Mouse (Mus musculus) intestine, embryonic 14.5 days (tissue): Measurements from ENCODE around the gene Elk3. TPM values are rescaled to one million over a fixed set of nuclear protein-coding genes. Genes with fewer than 3 reads are reported as not detected.

Experiments
- ATAC-seq: fragments of 200-750 bp; cut with Nextera tagmentation; replicated peaks from 2 replicates; pipeline ENCODE4 v1.8.0; 2017; ENCODE audit warnings: low read depth, moderate number of reproducible peaks, moderate TSS enrichment, moderate library complexity; ENCODE audit not compliant: low FRiP score, low TSS enrichment
- DNase-seq: peaks from one replicate; pipeline ENCODE4 v3.0.0-alpha.2; 2018; ENCODE audit warnings: low spot score
- H3K27ac ChIP-seq: fragments of 300-500 bp; sonication (generic); 2 replicates; pipeline ENCODE4 v1.5.1; 2014; ENCODE audit warnings: low read depth, mild to moderate bottlenecking, control low read depth
- H3K27me3 ChIP-seq: fragments of 300-500 bp; sonication (generic); replicated peaks from 2 replicates; pipeline ENCODE4 v1.6.1; 2014; ENCODE audit warnings: low read length, control low read depth; ENCODE audit not compliant: control insufficient read depth, insufficient read depth
- H3K36me3 ChIP-seq: fragments of 300-500 bp; sonication (generic); 2 replicates; pipeline ENCODE4 v1.6.1; 2014; ENCODE audit warnings: low read length, control low read depth; ENCODE audit not compliant: control insufficient read depth, insufficient read depth
- H3K4me1 ChIP-seq: fragments of 300-500 bp; sonication (generic); replicated peaks from 2 replicates; pipeline ENCODE4 v1.6.1; 2014; ENCODE audit warnings: low read length, control low read depth, mixed read lengths; ENCODE audit not compliant: control insufficient read depth, insufficient read depth
- H3K4me2 ChIP-seq: fragments of 300-500 bp; sonication (generic); 2 replicates; pipeline ENCODE4 v1.6.1; 2014; ENCODE audit warnings: low read length
- H3K4me3 ChIP-seq: fragments of 300-500 bp; sonication (generic); 2 replicates; pipeline ENCODE4 v1.5.1; 2014; ENCODE audit warnings: low read depth, low read length, control low read depth, mixed read lengths
- H3K9ac ChIP-seq: fragments of 300-500 bp; sonication (generic); 2 replicates; pipeline ENCODE4 v1.6.1; 2014; ENCODE audit warnings: mild to moderate bottlenecking, low read length
- H3K9me3 ChIP-seq: fragments of 300-500 bp; sonication (generic); 2 replicates; pipeline ENCODE4 v1.6.1; 2016; ENCODE audit warnings: low read length, control low read depth; ENCODE audit not compliant: control insufficient read depth
- WGBS: fragments of 180-500 bp; shearing (Covaris S2); extraction: QIAGEN DNeasy Blood & Tissue Kit; methylation state at CpG from one replicate; pipeline ENCODE4 v1.1.7; 2014; 5-methylcytosine and 5-hydroxymethylcytosine counted together
- polyA plus RNA-seq: library from polyadenylated mRNA; unstranded; fragments of >200 nt; fragmentation: Nextera tagmentation; extraction: Ambion mirVana; gene quantifications from 2 replicates; pipeline ENCODE4 v1.2.1, GENCODE M21; 2014

Gene Elk3
- polyA plus RNA-seq, 1 experiment from 2014 or later = 26.5 TPM

DNA sequence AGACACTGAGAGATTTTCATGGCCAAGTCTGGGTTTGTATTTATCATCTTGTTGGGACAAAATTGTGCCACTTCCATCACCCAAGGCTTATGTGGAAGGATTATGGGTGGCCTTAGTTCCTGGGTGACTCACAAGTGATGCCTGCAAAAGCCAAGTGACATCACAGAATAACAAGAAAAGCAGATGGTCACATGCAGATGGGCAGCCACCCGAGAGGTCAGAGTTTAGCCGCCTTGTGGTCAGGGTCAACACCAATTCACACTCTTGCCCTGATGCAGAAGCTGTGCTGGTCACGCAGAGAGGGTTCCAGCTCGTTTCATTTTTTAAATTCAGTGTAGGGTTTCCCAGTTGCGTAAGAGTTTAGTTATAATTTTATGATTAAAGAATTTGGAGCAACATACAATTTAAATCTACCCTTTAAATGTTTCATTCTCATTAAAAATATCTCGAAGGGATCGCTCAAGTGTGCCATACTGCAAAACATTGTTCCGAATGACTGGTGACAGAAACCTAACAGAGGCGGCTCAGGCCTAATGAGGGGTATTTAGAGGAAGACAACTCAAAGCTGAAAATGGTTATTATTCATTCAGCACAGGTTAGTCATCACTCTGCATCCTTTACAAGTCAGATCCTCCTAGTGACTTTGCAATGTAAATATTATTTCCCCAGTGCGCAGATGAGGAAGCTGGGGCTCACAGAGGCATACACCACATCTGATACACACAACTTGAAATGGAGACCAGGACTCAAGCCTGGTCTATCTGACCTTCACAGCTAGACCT lies 42.8 kb upstream of the Elk3 start:
- 90% methylated on average over 10 of the region's 10 CpGs for WGBS
- no peaks in the 10 kb centered on the region for H3K36me3 ChIP-seq
- no peaks in the 10 kb centered on the region for H3K4me1 ChIP-seq
- ATAC-seq (no peak), DNase-seq (no peak)
- no peak overlapping the region for H3K4me3 ChIP-seq
- no peak overlapping the region for H3K4me2 ChIP-seq
- no peak overlapping the region for H3K27ac ChIP-seq
- H3K27me3 ChIP-seq = no peaks in the 10 kb centered on the region
- no peak overlapping the region for H3K9ac ChIP-seq
- no peaks in the 10 kb centered on the region for H3K9me3 ChIP-seq

DNA sequence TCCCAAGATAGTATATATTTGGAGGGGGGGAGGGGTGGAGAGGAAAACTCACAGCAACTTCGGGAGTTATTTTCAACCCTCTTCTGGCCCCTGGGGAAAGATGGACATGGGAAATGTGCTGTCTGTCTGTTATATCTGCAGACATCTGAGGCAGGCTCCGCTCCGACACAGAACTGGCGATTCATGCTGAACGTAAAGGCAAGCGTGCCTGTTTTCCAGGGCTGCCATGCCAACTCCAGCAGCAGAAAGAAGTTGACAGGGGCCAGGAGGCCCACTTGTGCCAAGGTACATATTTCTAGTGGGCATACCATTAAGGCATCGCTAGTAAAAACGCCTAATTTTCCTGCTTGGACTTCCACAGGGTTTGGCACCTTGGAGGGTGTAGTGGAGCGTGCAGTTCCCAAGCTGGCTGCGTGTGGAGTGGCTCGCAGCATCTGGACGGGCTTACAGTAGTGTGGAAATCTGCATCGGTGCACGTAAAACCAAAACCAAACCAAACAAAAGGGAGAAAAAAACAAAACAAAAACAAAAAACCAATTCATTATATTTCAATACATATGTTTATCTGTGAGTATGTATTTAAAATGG lies 37.1 kb upstream of the Elk3 start:
- Histone ChIP-seq H3K9me3 (no peaks in the 10 kb centered on the region), H3K27ac (no peak overlapping the region), H3K9ac (no peak overlapping the region), H3K36me3 (no peaks in the 10 kb centered on the region), H3K27me3 (no peaks in the 10 kb centered on the region), H3K4me3 (no peak overlapping the region), H3K4me1 (no peaks in the 10 kb centered on the region), H3K4me2 (no peak overlapping the region)
- WGBS = 68% methylated on average over 14 of the region's 14 CpGs
- DNase-seq = no peak
- no peak for ATAC-seq

DNA sequence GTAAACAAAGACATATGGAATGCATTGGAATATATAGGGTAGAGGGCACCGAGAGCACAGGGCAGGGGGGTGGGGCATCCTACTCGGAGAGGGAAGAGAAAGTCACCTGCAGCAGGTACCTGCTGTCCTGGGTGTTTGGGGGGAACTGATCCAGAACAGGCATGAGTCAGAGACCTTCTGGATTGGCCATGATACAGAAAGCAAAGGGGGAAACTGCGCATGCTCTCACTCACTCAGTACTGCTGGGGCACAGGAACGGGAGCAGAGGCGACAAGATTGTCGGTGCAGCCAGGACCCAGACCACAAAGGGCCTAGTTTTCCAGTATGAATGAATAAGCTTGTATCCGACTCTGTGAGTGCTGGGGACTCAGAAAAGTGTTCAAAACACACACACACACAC lies 36.5 kb upstream of the Elk3 start:
- no peaks in the 10 kb centered on the region for H3K4me1 ChIP-seq
- H3K27me3 ChIP-seq = no peaks in the 10 kb centered on the region
- WGBS = 62% methylated on average over 7 of the region's 7 CpGs
- ATAC-seq (no peak), DNase-seq (no peak)
- no peak overlapping the region for H3K27ac ChIP-seq
- H3K9me3 ChIP-seq = no peaks in the 10 kb centered on the region
- no peak overlapping the region for H3K9ac ChIP-seq
- no peaks in the 10 kb centered on the region for H3K36me3 ChIP-seq
- no peak overlapping the region for H3K4me2 ChIP-seq
- no peak overlapping the region for H3K4me3 ChIP-seq

DNA sequence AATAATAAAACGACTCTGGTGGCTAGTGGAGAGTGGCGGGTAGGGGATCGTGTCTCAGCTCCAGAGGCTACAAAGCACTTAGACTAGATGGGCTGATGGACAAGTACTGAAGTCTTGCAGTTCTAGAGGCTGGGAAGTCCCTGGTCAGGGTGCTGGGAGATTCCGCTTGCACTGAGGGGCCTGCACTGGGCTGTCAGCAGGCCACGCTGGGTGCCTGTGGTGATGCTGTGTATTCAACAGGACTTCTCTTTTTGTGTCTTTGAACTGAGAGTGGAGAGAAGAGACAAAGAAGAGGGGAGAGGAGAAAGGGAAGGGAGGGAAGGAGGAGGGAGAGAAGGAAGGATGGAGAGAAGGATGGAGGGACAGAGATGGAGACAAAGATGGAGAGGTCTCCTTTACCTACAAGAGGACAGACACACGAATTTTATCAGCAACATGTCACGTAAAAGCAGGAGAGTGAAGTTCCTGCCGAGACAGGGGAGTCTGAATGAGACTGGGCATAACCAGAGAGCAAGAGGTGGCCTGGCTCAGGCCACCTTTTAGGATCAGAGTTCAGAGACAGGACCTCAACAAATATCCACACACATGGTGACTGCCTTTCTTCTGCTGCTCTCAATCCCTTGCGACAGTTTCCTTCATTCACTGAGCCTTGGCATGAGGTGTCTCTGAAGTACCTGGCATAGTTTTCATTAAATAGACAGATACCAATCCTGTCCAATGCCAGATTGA lies 35.4 kb upstream of the Elk3 start:
- Histone ChIP-seq H3K27ac (no peak overlapping the region), H3K36me3 (no peaks in the 10 kb centered on the region), H3K9ac (no peak overlapping the region), H3K4me2 (no peak overlapping the region), H3K27me3 (no peaks in the 10 kb centered on the region), H3K4me3 (no peak overlapping the region), H3K9me3 (no peaks in the 10 kb centered on the region), H3K4me1 (no peaks in the 10 kb centered on the region)
- ATAC-seq (no peak), DNase-seq (no peak)
- 85% methylated on average over 9 of the region's 9 CpGs for WGBS

DNA sequence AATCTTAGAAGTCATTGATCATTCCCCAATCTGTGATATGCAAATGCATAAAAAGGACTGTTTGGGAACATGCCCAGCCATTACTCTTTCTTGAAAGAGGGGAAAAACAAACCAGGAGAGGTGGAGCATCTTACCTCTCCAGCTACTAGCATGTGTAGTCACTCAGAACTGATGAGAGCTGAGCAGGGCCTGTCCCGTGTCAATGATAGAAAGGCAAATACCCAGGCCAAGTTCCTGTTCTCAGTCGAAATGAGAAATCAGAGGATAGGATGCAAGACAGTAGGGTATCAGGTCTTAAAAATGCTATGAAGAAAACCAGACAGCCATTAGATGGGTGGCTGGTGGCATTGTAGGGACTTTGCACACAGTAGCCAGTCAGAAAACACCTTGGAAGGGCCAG lies 34.6 kb upstream of the Elk3 start:
- Histone ChIP-seq H3K9me3 (0 out of 2 replicates have a peak, but pooled peaks cover 3% of the 10 kb centered on the region), H3K4me2 (no peak overlapping the region), H3K27me3 (no peaks in the 10 kb centered on the region), H3K9ac (no peak overlapping the region), H3K4me1 (no peaks in the 10 kb centered on the region), H3K36me3 (no peaks in the 10 kb centered on the region), H3K27ac (no peak overlapping the region), H3K4me3 (no peak overlapping the region)
- DNase-seq = no peak
- ATAC-seq = no peak
- WGBS = 62% methylated on average over 2 of the region's 2 CpGs

DNA sequence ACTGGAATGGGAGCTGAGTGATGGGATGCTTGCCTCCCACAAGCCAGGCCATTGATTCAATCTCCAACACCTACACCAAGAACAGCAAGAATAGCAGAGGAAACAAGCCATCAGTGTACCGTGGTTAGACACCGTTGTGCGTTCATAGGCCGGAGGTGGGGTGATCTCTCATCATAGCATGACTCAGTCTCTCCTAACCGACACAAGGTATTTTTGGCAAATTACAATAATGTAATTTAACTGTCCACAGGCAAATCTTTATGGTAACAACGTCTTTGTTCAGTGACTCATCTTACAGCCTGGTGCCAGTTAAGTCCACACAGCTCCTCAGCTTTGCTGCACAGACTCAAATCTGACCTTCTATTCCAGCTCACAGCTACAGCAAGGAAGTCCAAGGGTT lies 32.5 kb upstream of the Elk3 start:
- no peaks in the 10 kb centered on the region for H3K36me3 ChIP-seq
- no peak overlapping the region for H3K4me3 ChIP-seq
- ATAC-seq = no peak
- no peaks in the 10 kb centered on the region for H3K27me3 ChIP-seq
- H3K4me1 ChIP-seq = no peaks in the 10 kb centered on the region
- no peak overlapping the region for H3K9ac ChIP-seq
- no peak overlapping the region for H3K27ac ChIP-seq
- 0 out of 2 replicates have a peak, but pooled peaks cover 4% of the 10 kb centered on the region for H3K9me3 ChIP-seq
- DNase-seq = no peak
- 88% methylated on average over 6 of the region's 6 CpGs for WGBS
- H3K4me2 ChIP-seq = no peak overlapping the region

DNA sequence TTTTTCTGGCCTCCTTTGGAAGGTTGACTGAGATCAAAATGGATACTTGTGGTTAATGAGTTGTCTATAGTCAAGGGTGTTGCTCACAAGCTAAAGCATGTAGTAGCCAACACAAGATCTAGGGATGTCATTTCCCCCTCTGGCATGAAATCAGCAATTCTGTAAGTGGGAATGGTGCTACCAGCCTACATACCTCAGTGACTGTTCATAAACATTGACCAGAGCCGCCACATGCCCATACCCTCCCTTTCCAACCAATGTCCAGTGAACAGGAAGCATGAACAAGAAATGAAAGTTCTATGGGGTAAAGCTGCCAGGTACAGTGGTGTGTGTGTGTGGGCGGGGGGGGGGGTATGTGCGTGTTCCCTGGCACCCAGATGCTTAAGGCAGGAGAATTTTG lies 32.1 kb upstream of the Elk3 start:
- Histone ChIP-seq H3K9ac (no peak overlapping the region), H3K27me3 (no peaks in the 10 kb centered on the region)

DNA sequence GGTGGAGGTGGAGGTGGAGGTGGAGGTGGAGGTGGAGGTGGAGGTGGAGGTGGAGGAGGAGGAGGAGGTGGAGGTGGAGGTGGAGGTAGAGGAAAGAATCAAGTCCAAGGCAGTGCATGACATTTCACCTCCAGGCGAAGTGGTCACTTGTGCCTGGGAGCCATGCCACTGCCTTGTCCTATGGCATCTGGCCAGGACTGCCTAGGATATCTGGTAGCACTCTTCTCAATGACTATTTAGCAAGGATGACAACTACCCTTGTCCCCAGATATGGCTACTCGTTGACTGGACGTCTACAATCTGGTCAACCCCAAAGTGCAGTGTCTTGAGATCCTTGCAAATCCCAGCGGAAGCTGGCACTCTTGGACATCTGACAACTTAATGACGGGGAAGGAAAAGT lies 27.6 kb upstream of the Elk3 start:
- Histone ChIP-seq H3K9ac (no peak overlapping the region), H3K4me1 (no peaks in the 10 kb centered on the region), H3K4me2 (no peak overlapping the region), H3K27ac (no peak overlapping the region), H3K36me3 (no peaks in the 10 kb centered on the region), H3K9me3 (0 out of 2 replicates have a peak, but pooled peaks cover 4% of the 10 kb centered on the region), H3K27me3 (no peaks in the 10 kb centered on the region), H3K4me3 (no peak overlapping the region)
- DNase-seq (no peak), ATAC-seq (no peak)
- 89% methylated on average over 5 of the region's 5 CpGs for WGBS

More for the DNA sequence above, 32.1 kb upstream of the Elk3 start:
- no peak for ATAC-seq
- Histone ChIP-seq H3K4me2 (no peak overlapping the region), H3K9me3 (0 out of 2 replicates have a peak, but pooled peaks cover 4% of the 10 kb centered on the region), H3K4me1 (no peaks in the 10 kb centered on the region), H3K27ac (no peak overlapping the region), H3K36me3 (no peaks in the 10 kb centered on the region), H3K4me3 (no peak overlapping the region)
- WGBS = 92% methylated on average over 3 of the region's 3 CpGs
- DNase-seq = no peak
